Mouse (Mus musculus) kidney, postnatal 36 days (tissue): ENCODE measurements around the gene Thegl.
A peak's percentile ranks its signal among the peaks of the same experiment; 100 is the strongest.

ENCODE experiments used
- DNase-seq, 2 experiments: peaks; one replicate each; pipeline ENCODE4 v3.0.0; 2021 to 2022; ENCODE audit warnings: mixed read lengths in 2 of 2

Thegl gene

GRCm38 (mm10) chr5:77052616-77053015 lies 36.8 kb downstream of the Thegl start:
- no peak for DNase-seq

GRCm38 (mm10) chr5:77056881-77057440 lies 41.1 kb downstream of the Thegl start:
- no peak for DNase-seq

DNA sequence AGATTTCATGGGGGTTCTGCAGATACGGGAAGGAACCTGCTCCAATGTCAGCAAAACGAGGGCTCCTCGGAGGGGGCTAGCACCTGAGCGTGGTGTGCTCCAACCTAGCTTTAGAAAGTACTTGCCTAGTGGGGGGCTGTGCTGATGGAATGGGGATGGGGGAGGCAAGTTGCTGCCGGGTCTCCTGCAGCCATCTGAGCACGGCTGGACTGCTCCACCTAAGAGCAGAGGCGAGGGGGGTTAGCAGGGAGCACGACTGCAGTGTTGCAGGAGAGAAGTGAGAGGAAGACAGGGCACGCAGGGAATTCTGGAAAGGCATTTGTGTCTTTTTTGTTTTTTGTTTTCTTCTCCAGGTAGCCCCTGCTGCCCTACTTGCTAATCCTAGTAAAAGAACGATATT lies 44.5 kb downstream of the Thegl start:
- DNase-seq = no peak

GRCm38 (mm10) chr5:77061372-77062038 lies 45.7 kb downstream of the Thegl start:
- DNase-seq = peak; percentile 31 to 84

DNA sequence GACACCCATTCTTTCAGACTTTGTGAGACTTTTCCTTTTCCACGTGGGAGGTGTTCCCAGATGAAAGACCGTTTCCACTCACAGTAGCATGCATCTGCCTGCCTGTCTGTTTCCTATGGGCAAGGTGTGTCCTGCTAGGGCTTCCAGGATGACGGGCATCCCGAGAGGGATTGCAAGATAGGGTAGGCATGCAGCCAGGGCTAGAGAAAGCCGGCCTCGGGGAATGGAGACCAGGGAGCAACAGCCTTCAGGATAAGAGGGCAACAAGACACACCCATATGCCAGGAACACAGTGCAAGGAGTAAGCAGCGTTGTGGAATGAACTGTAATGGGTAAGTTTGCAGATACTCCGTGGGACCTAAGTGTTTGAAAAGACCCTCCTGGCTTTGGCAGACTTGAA lies 51.5 kb downstream of the Thegl start:
- no peak for DNase-seq

GRCm38 (mm10) chr5:77070987-77071386 lies 55.2 kb downstream of the Thegl start:
- no peak for DNase-seq

GRCm38 (mm10) chr5:77071626-77072025 lies 55.8 kb downstream of the Thegl start:
- peak in 1 of 2 experiments; percentile 4 for DNase-seq

- no peak for DNase-seq
Measured at GRCm38 (mm10) chr5:77073794-77074193, 58.0 kb downstream of the Thegl start.

GRCm38 (mm10) chr5:77074914-77075313 lies 59.1 kb downstream of the Thegl start:
- DNase-seq = peak in 1 of 2 experiments; percentile 17

- DNase-seq = no peak
Measured at GRCm38 (mm10) chr5:77075951-77076350, 60.1 kb downstream of the Thegl start.

DNA sequence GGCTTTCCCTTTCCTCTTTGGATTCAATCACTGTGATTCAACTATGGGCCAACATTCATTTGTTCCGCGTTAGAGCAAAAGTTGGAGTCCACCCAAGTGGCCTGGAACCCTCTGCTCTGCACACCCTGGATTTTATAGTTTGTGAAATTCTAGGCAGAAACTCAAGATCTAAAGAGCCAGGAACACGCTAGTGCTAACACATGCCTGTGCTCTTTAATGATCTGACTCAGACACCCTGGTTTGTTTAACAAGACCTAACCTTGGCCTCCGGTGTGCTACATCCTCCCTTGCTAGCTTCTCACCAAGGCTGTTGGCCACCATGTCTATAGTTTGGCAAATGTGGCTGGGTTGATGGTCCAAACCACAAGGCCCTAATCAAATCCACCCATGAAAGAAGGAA lies 64.9 kb downstream of the Thegl start:
- DNase-seq = no peak

DNA sequence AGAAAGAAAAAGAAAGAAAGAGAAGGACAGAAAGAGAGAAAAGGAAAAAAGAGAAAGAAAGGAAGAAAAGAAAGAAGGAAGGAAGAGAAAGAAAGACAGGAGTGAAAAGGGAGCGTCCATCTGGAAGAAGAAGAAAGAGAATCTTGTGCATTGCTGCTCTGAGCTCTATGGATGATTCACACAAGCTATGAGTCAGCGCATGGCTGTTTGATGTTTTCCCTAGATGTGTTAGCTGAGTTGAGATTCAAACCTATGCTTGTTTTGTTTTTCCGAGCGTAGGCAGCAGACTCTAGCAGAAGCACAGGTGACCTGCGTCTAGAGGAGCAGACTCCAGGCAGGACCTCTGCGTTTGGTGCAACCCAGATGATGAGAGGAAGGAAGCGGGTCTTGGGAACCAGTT lies 66.9 kb downstream of the Thegl start:
- no peak for DNase-seq

- DNase-seq = no peak
Measured at GRCm38 (mm10) chr5:77084418-77084817, 68.6 kb downstream of the Thegl start.

DNA sequence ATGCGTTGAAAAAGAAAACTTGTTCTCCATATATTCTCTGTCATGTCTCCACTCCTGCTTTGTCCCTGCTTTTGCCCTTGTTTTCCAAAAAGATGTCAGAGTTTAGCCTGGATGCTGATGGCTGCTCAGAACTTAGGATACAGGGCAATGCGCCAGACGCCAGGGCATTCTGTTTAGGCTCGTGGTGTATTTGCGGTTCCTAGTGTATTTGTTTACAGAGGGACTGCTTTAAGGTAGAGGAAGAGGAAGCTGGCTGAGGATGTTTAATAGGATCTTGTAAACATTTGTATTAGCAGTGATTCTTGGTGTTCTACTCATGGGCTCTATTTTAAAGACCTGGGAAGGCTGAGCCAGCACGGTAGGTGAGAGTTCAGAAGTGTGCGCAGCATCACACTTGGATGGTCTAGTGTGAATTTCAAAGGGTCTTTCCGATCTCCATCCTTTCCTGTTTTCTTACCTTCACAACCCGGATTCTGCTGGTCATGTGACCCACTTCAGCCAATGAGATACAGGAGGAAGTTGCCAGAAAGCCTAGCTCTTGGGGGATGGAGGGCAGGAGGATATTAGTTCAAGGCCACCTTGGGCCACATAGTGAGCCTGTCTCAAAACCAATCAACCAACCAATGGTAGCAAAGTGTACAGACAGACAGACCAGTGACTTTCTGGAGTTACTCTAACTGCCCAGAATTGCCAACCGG lies 70.1 kb downstream of the Thegl start:
- no peak for DNase-seq

DNA sequence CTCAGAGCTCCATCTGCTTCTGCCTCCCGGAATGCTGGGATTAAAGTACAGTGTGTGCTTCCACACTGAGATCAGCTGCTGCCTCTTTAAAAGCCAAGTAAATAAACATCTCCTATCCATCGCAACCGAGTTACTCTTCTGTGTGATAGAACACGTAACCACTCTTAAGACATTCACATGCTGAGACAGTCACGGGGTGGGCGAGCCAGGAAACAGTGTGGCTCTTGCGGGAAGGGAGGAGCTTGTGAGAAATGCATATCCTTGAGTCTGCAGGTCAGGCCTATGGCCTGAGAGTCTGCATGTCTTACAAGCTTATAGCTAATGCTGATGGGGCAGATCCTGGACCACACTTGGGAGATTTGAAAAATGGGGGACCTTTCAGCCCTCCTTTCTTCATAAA lies 70.7 kb downstream of the Thegl start:
- no peak for DNase-seq

DNA sequence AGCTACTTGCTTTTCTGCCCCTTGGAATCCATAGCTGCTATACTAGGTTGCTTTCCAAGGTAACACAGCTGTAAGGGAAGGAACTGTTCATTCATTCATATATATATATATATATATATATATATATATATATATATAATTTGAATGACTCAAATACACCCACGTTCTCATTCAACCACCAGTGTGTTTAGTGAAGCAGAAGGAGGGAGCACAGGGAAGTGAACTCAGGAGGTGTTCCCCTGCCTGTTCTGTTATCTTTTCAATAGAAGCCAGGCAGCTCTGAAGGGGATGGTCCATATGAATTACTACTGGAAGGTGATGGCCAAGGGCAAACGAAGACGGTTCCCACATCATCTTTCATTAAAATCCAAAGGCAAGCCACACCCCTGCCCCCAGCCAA lies 71.3 kb downstream of the Thegl start:
- no peak for DNase-seq

DNA sequence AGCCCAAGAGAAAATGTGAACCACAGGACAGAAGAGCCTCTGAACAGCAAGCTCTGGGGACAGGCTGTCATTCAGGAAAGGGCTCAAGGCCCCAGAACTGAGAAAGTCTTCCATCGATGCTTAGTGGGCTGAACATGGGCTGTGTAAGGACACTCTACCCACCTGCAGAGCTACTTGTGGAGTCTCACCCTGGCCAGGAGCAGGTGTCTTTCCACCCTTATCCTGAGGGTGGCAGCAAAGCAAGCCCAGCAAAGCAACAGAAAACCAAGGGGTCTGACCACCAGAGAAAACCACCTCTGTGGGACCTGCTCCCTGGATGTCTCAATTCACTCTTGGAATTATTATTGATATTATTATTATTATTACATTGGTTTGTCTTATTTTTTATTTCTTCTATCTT lies 73.5 kb downstream of the Thegl start:
- peak; percentile 36 to 72 for DNase-seq

DNA sequence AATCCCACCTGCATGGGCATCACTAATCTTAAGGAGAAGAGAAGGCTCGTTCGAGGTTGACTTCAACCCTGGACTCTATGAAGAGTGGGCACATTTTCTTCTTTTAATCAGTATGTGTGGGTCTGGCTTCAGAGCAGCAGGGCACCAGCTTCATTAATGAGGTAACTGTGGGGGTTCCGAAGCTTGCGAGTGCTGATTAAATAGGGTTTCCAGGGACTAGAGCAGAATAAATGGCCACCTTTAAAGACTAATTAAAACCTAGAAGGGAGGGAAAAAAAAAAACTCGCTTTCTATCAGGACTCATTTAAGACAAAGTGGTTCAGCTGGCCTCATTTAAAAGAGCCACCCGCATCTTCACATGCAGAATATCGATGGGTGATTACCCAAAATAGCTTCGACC lies 74.1 kb downstream of the Thegl start:
- DNase-seq = no peak

- no peak for DNase-seq
Measured at GRCm38 (mm10) chr5:77090521-77091096, 74.8 kb downstream of the Thegl start.

- no peak for DNase-seq
Measured at GRCm38 (mm10) chr5:77091923-77092322, 76.1 kb downstream of the Thegl start.

- no peak for DNase-seq
Measured at GRCm38 (mm10) chr5:77092531-77092930, 76.7 kb downstream of the Thegl start.

DNA sequence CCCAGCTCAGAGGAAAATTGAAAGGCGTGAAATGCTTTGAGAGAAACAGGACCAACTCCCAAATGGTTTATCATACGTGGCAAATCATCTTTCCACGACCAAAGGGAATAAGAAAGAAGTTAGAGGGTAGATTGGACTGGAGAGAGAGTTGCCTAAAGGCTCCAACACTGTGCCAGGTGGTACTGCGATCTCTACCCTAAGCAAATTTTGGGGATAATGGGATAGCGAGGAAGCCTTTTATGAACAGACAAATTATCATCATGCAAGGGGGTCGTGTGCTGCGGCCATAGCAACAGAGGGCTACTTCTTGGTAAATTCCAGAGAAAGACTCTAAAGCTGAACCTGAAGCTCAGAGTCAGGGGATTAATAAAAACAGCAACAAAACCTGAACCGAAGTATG lies 78.1 kb downstream of the Thegl start:
- DNase-seq = no peak

GRCm38 (mm10) chr5:77094510-77095491 lies 79.0 kb downstream of the Thegl start:
- DNase-seq = peak; percentile 60 to 85
